Mouse (Mus musculus): Measurements from ENCODE around the gene Olfr56.

DNA sequence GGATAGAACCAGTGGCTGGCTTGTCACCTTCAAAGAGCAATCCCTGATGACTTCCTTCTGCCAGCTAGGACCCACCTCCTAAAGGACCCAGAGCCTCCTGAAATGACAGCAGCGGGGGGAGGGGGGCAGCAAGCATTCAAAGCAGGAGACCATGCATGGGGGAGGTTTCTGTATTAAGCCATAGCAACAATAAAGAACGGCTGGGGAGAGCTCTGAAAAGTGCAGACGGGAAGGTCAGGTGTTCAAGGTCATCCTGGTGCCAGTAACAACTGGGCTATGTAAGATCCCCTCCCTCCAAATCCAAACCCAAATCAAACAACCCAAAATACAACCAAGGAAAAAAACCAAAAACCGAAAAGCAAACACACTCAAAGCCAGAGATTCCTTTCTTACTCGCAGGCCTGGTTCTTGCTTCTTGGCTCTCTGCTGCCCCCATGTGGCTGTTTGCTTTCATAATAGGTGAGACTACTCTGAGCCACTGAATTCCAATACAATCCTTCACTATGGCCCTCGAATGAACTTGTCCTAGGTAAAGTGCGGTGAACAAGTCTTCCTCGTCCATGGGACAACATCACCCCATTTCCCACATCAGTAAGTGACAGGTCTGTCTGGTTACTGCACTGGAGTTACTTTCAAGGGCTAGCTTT lies 124.5 kb downstream of the Olfr56 start:
- TF ChIP-seq EP300 (IDR thresholded peaks at IDR 0.05): no peak
- peak; percentile 93 for TF ChIP-seq CTCF (IDR thresholded peaks at IDR 0.05)

All from lung, postnatal 0 days (tissue).